Comparison of ENCODE assay signal across 34 mouse cellular contexts in the genomic region with DNA sequence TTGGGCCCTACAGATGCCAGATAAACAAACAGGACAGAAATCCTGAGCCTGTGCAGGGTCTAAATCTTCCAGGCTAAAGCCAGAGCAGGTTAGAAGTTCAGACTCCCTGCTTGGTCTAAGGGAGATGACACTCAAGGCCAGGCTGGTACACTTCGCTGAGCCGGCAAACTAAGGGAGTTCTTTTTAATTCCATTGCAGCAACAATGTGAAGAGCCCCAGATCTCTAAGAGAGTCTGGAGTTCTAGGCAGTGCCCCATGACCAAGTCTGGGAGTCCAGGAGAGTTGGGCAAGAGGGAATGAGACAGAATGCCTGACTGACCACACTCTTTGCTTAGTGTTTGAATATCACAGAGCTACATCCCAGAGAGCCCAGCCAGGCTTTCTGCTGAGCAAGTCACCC. TPM values are rescaled to one million over a fixed set of nuclear protein-coding genes. Genes with fewer than 3 reads are reported as not detected.
"Had no signal": no experiment of that assay in that cellular context is flagged by ENCODE, and none has a peak within 500 bp of the region (broad histone marks: within the 10 kb centered on the region; RNA-seq: fewer than 3 reads in every experiment).

No protein-coding gene starts in this region.

- H3K36me3 ChIP-seq: heart, embryonic 12.5 days; heart, embryonic 13.5 days; heart, embryonic 15.5 days; hindbrain, embryonic 10.5 days; hindbrain, embryonic 12.5 days; hindbrain, embryonic 13.5 days; hindbrain, embryonic 15.5 days; intestine, embryonic 15.5 days; kidney, embryonic 15.5 days had no signal

- ATAC-seq: hindbrain, embryonic 16.5 days; hindbrain, postnatal 0 days; inflammation-experienced regulatory T-cells, adult 6 months; intestine, embryonic 15.5 days; intestine, embryonic 16.5 days; intestine, postnatal 0 days had no signal

- H3K4me3 ChIP-seq: heart, embryonic 12.5 days; heart, embryonic 13.5 days; heart, embryonic 15.5 days; hindbrain, embryonic 10.5 days; hindbrain, embryonic 12.5 days; hindbrain, embryonic 13.5 days; hindbrain, embryonic 15.5 days; intestine, embryonic 15.5 days; kidney, embryonic 15.5 days; layer of hippocampus, adult 2 months; left cerebral cortex, adult 2 months had no signal

- H3K27ac ChIP-seq: heart, embryonic 13.5 days; heart, embryonic 15.5 days; hindbrain, embryonic 10.5 days; hindbrain, embryonic 12.5 days; hindbrain, embryonic 13.5 days; hindbrain, embryonic 14.5 days; hindbrain, embryonic 15.5 days; hindbrain, postnatal 0 days; intestine, embryonic 15.5 days; kidney, embryonic 15.5 days; layer of hippocampus, adult 2 months; left cerebral cortex, adult 2 months had no signal

- H3K9ac ChIP-seq: heart, embryonic 12.5 days; heart, embryonic 13.5 days; heart, embryonic 15.5 days; hindbrain, embryonic 12.5 days; hindbrain, embryonic 13.5 days; hindbrain, embryonic 14.5 days; hindbrain, embryonic 15.5 days; intestine, embryonic 15.5 days; kidney, embryonic 15.5 days had no signal

- DNase-seq: heart, postnatal 10 days; heart, postnatal 14 days; heart, postnatal 36 days; heart, postnatal 4 days; kidney, adult 18-20 months; kidney, adult 2 months; kidney, adult 8-10 months; kidney, adult 9 months; kidney, postnatal 10 days; kidney, postnatal 14 days; kidney, postnatal 25 days; kidney, postnatal 36 days; layer of hippocampus, adult 9-11 months; layer of hippocampus, postnatal 36 days had no signal

- H3K9me3 ChIP-seq: heart, embryonic 12.5 days; heart, embryonic 13.5 days; heart, embryonic 15.5 days; hindbrain, embryonic 10.5 days; hindbrain, embryonic 12.5 days; hindbrain, embryonic 13.5 days; hindbrain, embryonic 15.5 days; intestine, embryonic 15.5 days; kidney, embryonic 15.5 days had no signal

- H3K27me3 ChIP-seq: heart, embryonic 13.5 days; heart, embryonic 15.5 days; hindbrain, embryonic 12.5 days; hindbrain, embryonic 13.5 days; hindbrain, embryonic 15.5 days; intestine, embryonic 15.5 days; kidney, embryonic 15.5 days had no signal

- H3K4me2 ChIP-seq: heart, embryonic 11.5 days; heart, embryonic 12.5 days; heart, embryonic 13.5 days; heart, embryonic 15.5 days; hindbrain, embryonic 12.5 days; hindbrain, embryonic 13.5 days; hindbrain, embryonic 14.5 days; hindbrain, embryonic 15.5 days; intestine, embryonic 15.5 days; kidney, embryonic 15.5 days had no signal

- H3K4me1 ChIP-seq: hindbrain, embryonic 10.5 days; hindbrain, embryonic 12.5 days; hindbrain, embryonic 15.5 days; intestine, embryonic 15.5 days had no signal

RNA-seq across cellular contexts. Expression of gene Adgra1, which starts 52.5 kb away (rescaled TPM):
- total RNA-seq: heart, postnatal 10 days; heart, postnatal 14 days; heart, postnatal 36 days; hematopoietic stem cell, adult 5-6 weeks had no signal
- polyA plus RNA-seq: heart, embryonic 11.5 days; heart, embryonic 15.5 days; heart, embryonic 16.5 days; inflammation-experienced regulatory T-cells, adult 6 months had no signal
